In the genomic region with DNA sequence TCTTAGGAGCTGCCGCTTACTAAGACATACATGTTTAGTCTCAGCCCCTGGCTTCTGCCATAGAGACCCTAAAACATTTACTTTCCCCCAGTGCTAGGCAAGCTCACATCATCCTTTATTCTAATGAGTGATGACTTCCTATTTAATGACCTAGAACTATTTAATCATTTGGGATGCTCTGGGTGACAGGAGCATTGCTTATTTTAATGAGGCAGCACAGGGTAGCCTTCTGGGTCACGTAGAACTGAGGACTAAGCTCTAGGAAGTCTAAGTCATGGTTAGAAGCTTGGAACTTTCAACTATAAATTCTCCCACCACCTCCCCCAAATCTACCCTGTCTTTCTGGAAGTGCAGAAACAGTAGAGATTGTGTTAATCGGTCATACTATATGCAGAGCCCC, we compare ENCODE assay signal across 32 mouse cellular contexts.
"Had no signal": no experiment of that assay in that cellular context is flagged by ENCODE, and none has a peak within 500 bp of the region (broad histone marks: within the 10 kb centered on the region; RNA-seq: fewer than 3 reads in every experiment).

No protein-coding gene starts in this region.

- H3K27me3 ChIP-seq: heart, embryonic 12.5 days; heart, embryonic 13.5 days; heart, embryonic 15.5 days; hindbrain, embryonic 12.5 days; hindbrain, embryonic 13.5 days; hindbrain, embryonic 15.5 days; intestine, embryonic 15.5 days had no signal

- H3K9me3 ChIP-seq: heart, embryonic 10.5 days; heart, embryonic 12.5 days; heart, embryonic 13.5 days; heart, embryonic 15.5 days; hindbrain, embryonic 10.5 days; hindbrain, embryonic 12.5 days; hindbrain, embryonic 13.5 days; hindbrain, embryonic 15.5 days; intestine, embryonic 15.5 days had no signal

- H3K9ac ChIP-seq: heart, embryonic 12.5 days; heart, embryonic 13.5 days; heart, embryonic 15.5 days; hindbrain, embryonic 12.5 days; hindbrain, embryonic 13.5 days; hindbrain, embryonic 14.5 days; hindbrain, embryonic 15.5 days; intestine, embryonic 15.5 days had no signal

- ATAC-seq: hindbrain, embryonic 16.5 days; hindbrain, postnatal 0 days; inflammation-experienced regulatory T-cells, adult 6 months; intestine, embryonic 15.5 days; intestine, embryonic 16.5 days; intestine, postnatal 0 days had no signal

- H3K4me3 ChIP-seq: heart, adult 2 months; heart, embryonic 10.5 days; heart, embryonic 12.5 days; heart, embryonic 13.5 days; heart, embryonic 15.5 days; hindbrain, embryonic 10.5 days; hindbrain, embryonic 12.5 days; hindbrain, embryonic 13.5 days; hindbrain, embryonic 15.5 days; intestine, embryonic 15.5 days; left cerebral cortex, adult 2 months had no signal

- DNase-seq: heart, adult 18-20 months; heart, adult 2 months; heart, postnatal 10 days; heart, postnatal 14 days; heart, postnatal 36 days; heart, postnatal 4 days; kidney, adult 18-20 months; kidney, adult 2 months; kidney, adult 8-10 months; kidney, adult 9 months; kidney, postnatal 10 days; kidney, postnatal 25 days; kidney, postnatal 36 days; kidney, postnatal 4 days; layer of hippocampus, postnatal 36 days had no signal

- H3K4me2 ChIP-seq: heart, embryonic 11.5 days; heart, embryonic 12.5 days; heart, embryonic 13.5 days; heart, embryonic 15.5 days; hindbrain, embryonic 12.5 days; hindbrain, embryonic 13.5 days; hindbrain, embryonic 14.5 days; hindbrain, embryonic 15.5 days; intestine, embryonic 15.5 days had no signal

- H3K4me1 ChIP-seq: heart, embryonic 12.5 days; heart, embryonic 15.5 days; hindbrain, embryonic 12.5 days; hindbrain, embryonic 13.5 days; hindbrain, embryonic 15.5 days; intestine, embryonic 15.5 days had no signal

- H3K36me3 ChIP-seq: heart, embryonic 10.5 days; heart, embryonic 12.5 days; heart, embryonic 13.5 days; heart, embryonic 15.5 days; hindbrain, embryonic 10.5 days; hindbrain, embryonic 12.5 days; hindbrain, embryonic 13.5 days; hindbrain, embryonic 15.5 days; intestine, embryonic 15.5 days had no signal

- H3K27ac ChIP-seq: heart, adult 2 months; heart, embryonic 10.5 days; heart, embryonic 13.5 days; heart, embryonic 15.5 days; hindbrain, embryonic 10.5 days; hindbrain, embryonic 12.5 days; hindbrain, embryonic 13.5 days; hindbrain, embryonic 14.5 days; hindbrain, embryonic 15.5 days; hindbrain, postnatal 0 days; intestine, embryonic 15.5 days; left cerebral cortex, adult 2 months had no signal
